Mouse (Mus musculus): ENCODE measurements around the gene Tulp3.

GRCm38 (mm10) chr6:128361901-128362300 lies 6.2 kb upstream of the Tulp3 start:
- no peak for TF ChIP-seq CTCF (conservative IDR thresholded peaks at IDR 0.05; ENCODE audit: insufficient read depth, insufficient read length, low read depth, low read length)
- TF ChIP-seq POLR2A (IDR thresholded peaks at IDR 0.05; ENCODE audit: low read depth, low read length), result no peak

Data from kidney, adult 2 months (tissue).